Mouse (Mus musculus): ENCODE data around the gene Gm45062. TPM values are rescaled to one million over a fixed set of nuclear protein-coding genes. Genes with fewer than 3 reads are reported as not detected.

The Gm45062 gene
- total and polyA plus RNA-seq, 3 experiments, result 2.2 to 3.6 TPM; not detected in 1

DNA sequence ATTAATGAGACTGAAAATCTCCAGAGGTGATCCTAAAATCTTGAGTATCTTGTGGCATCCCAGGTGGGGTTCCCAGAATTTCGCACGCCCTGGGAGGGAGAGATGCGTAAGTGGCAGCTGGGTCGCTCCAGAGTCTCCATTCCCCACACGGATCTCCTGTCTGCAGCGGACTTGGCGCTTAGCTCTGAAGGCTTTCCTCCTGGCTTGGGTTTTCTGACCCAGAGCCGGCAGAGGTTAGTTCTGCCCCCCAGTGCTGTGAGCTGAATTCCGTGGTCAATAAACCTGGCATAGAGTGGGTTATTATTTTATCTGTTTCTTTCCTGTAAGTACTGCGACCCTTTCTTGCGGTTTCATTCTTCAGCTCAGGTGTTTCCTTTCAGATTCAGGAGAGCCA, 105.5 kb downstream of the Gm45062 start:
- no peak overlapping the region for H3K9ac ChIP-seq (ENCODE audit: control insufficient read depth, low read depth, low read length, poor library complexity, severe bottlenecking)
- no peaks in the 10 kb centered on the region for H3K79me2 ChIP-seq (ENCODE audit: control insufficient read depth, insufficient read depth, low read length, poor library complexity)
- no peak overlapping the region for H3K4me3 ChIP-seq (ENCODE audit: control insufficient read depth in 1 of 2, insufficient read depth in 1 of 2, low read depth in 2 of 2, low read length in 2 of 2)
- no peaks in the 10 kb centered on the region for H3K27me3 ChIP-seq (ENCODE audit: control insufficient read depth in 1 of 2, insufficient read depth in 2 of 2, low read length in 2 of 2)
- DNase-seq (ENCODE audit: low read depth, low spot score), result no peak
- TF ChIP-seq CHD1 (IDR thresholded peaks at IDR 0.05; ENCODE audit: low read depth, low read length) (no peak), POLR2AphosphoS2 (IDR thresholded peaks at IDR 0.05; ENCODE audit: low read length) (no peak)
- H3K4me1 ChIP-seq (ENCODE audit: control insufficient read depth in 1 of 2, insufficient read depth in 2 of 2, low read length in 2 of 2), result no peaks in the 10 kb centered on the region
- H3K9me3 ChIP-seq (replicated peaks; ENCODE audit: insufficient read depth, low read length), result no peaks in the 10 kb centered on the region
- no peaks in the 10 kb centered on the region for H3K36me3 ChIP-seq (ENCODE audit: control insufficient read depth in 1 of 2, insufficient read depth in 2 of 2, low read length in 2 of 2)
- no peak overlapping the region for H3K27ac ChIP-seq (ENCODE audit: control insufficient read depth, low read depth, low read length)

- Histone ChIP-seq H3K9me3 (replicated peaks; ENCODE audit: insufficient read depth, low read length) (no peaks in the 10 kb centered on the region), H3K36me3 (ENCODE audit: control insufficient read depth in 1 of 2, insufficient read depth in 2 of 2, low read length in 2 of 2) (no peaks in the 10 kb centered on the region), H3K27me3 (ENCODE audit: control insufficient read depth in 1 of 2, insufficient read depth in 2 of 2, low read length in 2 of 2) (no peaks in the 10 kb centered on the region), H3K4me3 (ENCODE audit: control insufficient read depth in 1 of 2, insufficient read depth in 1 of 2, low read depth in 2 of 2, low read length in 2 of 2) (no peak overlapping the region), H3K27ac (ENCODE audit: control insufficient read depth, low read depth, low read length) (no peak overlapping the region), H3K79me2 (ENCODE audit: control insufficient read depth, insufficient read depth, low read length, poor library complexity) (no peaks in the 10 kb centered on the region), H3K9ac (ENCODE audit: control insufficient read depth, low read depth, low read length, poor library complexity, severe bottlenecking) (no peak overlapping the region), H3K4me1 (ENCODE audit: control insufficient read depth in 1 of 2, insufficient read depth in 2 of 2, low read length in 2 of 2) (no peaks in the 10 kb centered on the region)
- TF ChIP-seq TBP (IDR thresholded peaks at IDR 0.05; ENCODE audit: low read depth, low read length), result no peak
- TF ChIP-seq CTCF (IDR thresholded peaks at IDR 0.05 in 2 of 3, conservative IDR thresholded peaks at IDR 0.05 in 1 of 3; ENCODE audit: control insufficient read depth in 1 of 3, insufficient read depth in 1 of 3, low read depth in 2 of 3, low read length in 3 of 3, poor library complexity in 1 of 3, severe bottlenecking in 1 of 3), result no peak
- TF ChIP-seq MXI1 (IDR thresholded peaks at IDR 0.05; ENCODE audit: low read depth, low read length), result no peak
- no peak for TF ChIP-seq UBTF (IDR thresholded peaks at IDR 0.05; ENCODE audit: borderline replicate concordance, insufficient read depth, low read depth, low read length)
- no peak for TF ChIP-seq ZNF384 (IDR thresholded peaks at IDR 0.05; ENCODE audit: low read depth, low read length)
- TF ChIP-seq POLR2AphosphoS2 (IDR thresholded peaks at IDR 0.05; ENCODE audit: low read length), result no peak
- TF ChIP-seq MYC (IDR thresholded peaks at IDR 0.05; ENCODE audit: low read depth, low read length), result no peak
- TF ChIP-seq POLR2A (IDR thresholded peaks at IDR 0.05; ENCODE audit: control insufficient read depth in 1 of 2, insufficient read depth in 1 of 2, low read depth in 1 of 2, low read length in 2 of 2, poor library complexity in 1 of 2), result no peak
- TF ChIP-seq TAL1 (IDR thresholded peaks at IDR 0.05; ENCODE audit: low read length), result no peak
- no peak for DNase-seq (ENCODE audit: low read depth, low spot score)
Measured at GRCm38 (mm10) chr6:8367675-8368074, 108.4 kb downstream of the Gm45062 start.

DNA sequence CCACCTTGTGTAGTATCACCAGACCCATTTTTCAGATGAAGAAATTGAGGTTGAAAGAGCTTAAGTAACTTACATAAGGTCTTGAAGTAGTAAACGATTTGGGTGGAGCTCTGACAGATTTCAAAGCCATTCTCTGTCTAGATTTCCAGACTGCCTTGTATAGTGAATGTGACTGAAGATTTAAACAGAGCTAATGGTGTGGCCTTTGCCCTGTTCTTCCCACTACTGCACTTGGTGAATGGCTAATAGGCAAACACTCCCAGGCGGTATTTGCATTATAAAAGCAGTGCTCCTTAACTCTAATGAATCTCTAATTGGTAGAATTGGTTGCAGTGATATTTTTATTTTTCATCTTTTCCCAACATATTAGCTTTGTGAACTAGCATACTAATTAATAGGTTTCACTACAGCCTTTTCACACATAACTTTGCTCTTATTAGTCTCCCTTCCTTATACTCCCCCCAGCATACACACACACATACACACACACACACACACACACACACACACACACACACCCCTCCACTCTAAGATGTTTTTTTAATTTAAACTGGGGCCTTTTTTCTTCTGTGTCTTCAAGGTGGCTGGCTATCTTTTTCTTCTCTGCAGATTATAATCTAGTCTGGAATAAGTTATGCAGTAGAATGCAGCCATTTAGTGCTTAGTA, 109.1 kb downstream of the Gm45062 start:
- no peak for TF ChIP-seq MYB (IDR thresholded peaks at IDR 0.05; ENCODE audit: low read depth, low read length)
- no peak for TF ChIP-seq RAD21 (IDR thresholded peaks at IDR 0.05; ENCODE audit: low read depth, low read length)
- TF ChIP-seq ZC3H11A (IDR thresholded peaks at IDR 0.05; ENCODE audit: low read depth, low read length), result no peak
- TF ChIP-seq NRF1 (IDR thresholded peaks at IDR 0.05; ENCODE audit: insufficient read depth, low read depth, low read length, poor library complexity, severe bottlenecking), result no peak
- TF ChIP-seq EP300 (IDR thresholded peaks at IDR 0.05; ENCODE audit: low read depth in 1 of 2, low read length in 2 of 2), result no peak
- TF ChIP-seq TAL1 (IDR thresholded peaks at IDR 0.05; ENCODE audit: low read length), result no peak
- no peak for TF ChIP-seq SIN3A (IDR thresholded peaks at IDR 0.05; ENCODE audit: low read length)
- no peak for TF ChIP-seq NELFE (IDR thresholded peaks at IDR 0.05; ENCODE audit: low read depth, low read length)
- no peak for DNase-seq (ENCODE audit: low read depth, low spot score)
- H3K27me3 ChIP-seq (ENCODE audit: control insufficient read depth in 1 of 2, insufficient read depth in 2 of 2, low read length in 2 of 2), result no peaks in the 10 kb centered on the region
- no peaks in the 10 kb centered on the region for H3K4me1 ChIP-seq (ENCODE audit: control insufficient read depth in 1 of 2, insufficient read depth in 2 of 2, low read length in 2 of 2)
- H3K27ac ChIP-seq (ENCODE audit: control insufficient read depth, low read depth, low read length), result no peak overlapping the region
- no peaks in the 10 kb centered on the region for H3K9me3 ChIP-seq (replicated peaks; ENCODE audit: insufficient read depth, low read length)
- no peak overlapping the region for H3K9ac ChIP-seq (ENCODE audit: control insufficient read depth, low read depth, low read length, poor library complexity, severe bottlenecking)
- no peak overlapping the region for H3K4me3 ChIP-seq (ENCODE audit: control insufficient read depth in 1 of 2, insufficient read depth in 1 of 2, low read depth in 2 of 2, low read length in 2 of 2)
- H3K36me3 ChIP-seq (ENCODE audit: control insufficient read depth in 1 of 2, insufficient read depth in 2 of 2, low read length in 2 of 2), result no peaks in the 10 kb centered on the region
- no peaks in the 10 kb centered on the region for H3K79me2 ChIP-seq (ENCODE audit: control insufficient read depth, insufficient read depth, low read length, poor library complexity)
